Mouse (Mus musculus) heart, adult 2 months (tissue): ENCODE results near the gene Synpo2. TPM values are rescaled to one million over a fixed set of nuclear protein-coding genes. Genes with fewer than 3 reads are reported as not detected.
A peak's percentile ranks its signal among the peaks of the same experiment; 100 is the strongest.

Experiments used
- DNase-seq, 2 experiments: peaks; one replicate each; pipeline ENCODE4 v3.0.0; 2021
- H3K27ac ChIP-seq: fragments of 200-600 bp; 2 replicates; pipeline ENCODE4 v1.8.1; 2022
- H3K27me3 ChIP-seq: fragments of 200-500 bp; 2 replicates; pipeline ENCODE4 v1.6.1; 2012; ENCODE audit warnings: mild to moderate bottlenecking, low read length, inconsistent platforms, mixed read lengths; ENCODE audit not compliant: control insufficient read depth, insufficient read depth
- H3K36me3 ChIP-seq: fragments of 200-500 bp; 2 replicates; pipeline ENCODE4 v1.6.1; 2012; ENCODE audit warnings: low read length, inconsistent platforms; ENCODE audit not compliant: control insufficient read depth, insufficient read depth
- H3K4me1 ChIP-seq: fragments of 200-500 bp; 2 replicates; pipeline ENCODE4 v1.6.1; 2011; ENCODE audit warnings: low read length; ENCODE audit not compliant: control insufficient read depth, insufficient read depth
- H3K4me3 ChIP-seq: fragments of 200-600 bp; 2 replicates; pipeline ENCODE4 v1.8.1; 2022
- H3K79me2 ChIP-seq: fragments of 200-500 bp; replicated peaks from 2 replicates; pipeline ENCODE4 v1.6.1; 2012; ENCODE audit warnings: mild to moderate bottlenecking, inconsistent platforms, low read length, moderate library complexity, mixed read lengths; ENCODE audit not compliant: control insufficient read depth, insufficient read depth
- H3K9ac ChIP-seq: fragments of 200-500 bp; 2 replicates; pipeline ENCODE4 v1.6.1; 2012; ENCODE audit warnings: low read depth, mild to moderate bottlenecking, control low read depth, inconsistent platforms, low read length, mixed read lengths
- CTCF ChIP-seq: fragments of 200-600 bp; IDR thresholded peaks from 2 replicates; pipeline ENCODE4 v1.8.1; 2022; ENCODE audit warnings: antibody characterized with exemption, mild to moderate bottlenecking, moderate library complexity
- EP300 ChIP-seq: fragments of 200-500 bp; IDR thresholded peaks from 2 replicates; pipeline ENCODE4 v1.6.1; 2011; ENCODE audit warnings: low read depth, low read length, control low read depth; ENCODE audit not compliant: insufficient read depth
- POLR2A ChIP-seq: fragments of 200-500 bp; IDR thresholded peaks from 2 replicates; pipeline ENCODE4 v1.6.1; 2011; ENCODE audit warnings: mild to moderate bottlenecking, low read depth, low read length, control low read depth; ENCODE audit not compliant: insufficient read depth
- WGBS: fragments of 180-500 bp; shearing (Covaris S2); methylation state at CpG from one replicate; pipeline ENCODE4 v1.1.7; 2018; 5-methylcytosine and 5-hydroxymethylcytosine counted together
- intact Hi-C: fragments of 180-260 bp; cut with DNase I; formaldehyde crosslinking; loops from one replicate; pipeline ENCODE4 v1.15.1; 2025
- polyA plus RNA-seq: library from polyadenylated mRNA; depleted of rRNA; stranded (reverse); fragments of >200 nt; gene quantifications from 2 replicates; pipeline ENCODE4 v1.2.3, GENCODE M21; 2012
- total RNA-seq, 2 experiments: library from RNA; stranded (reverse); gene quantifications; 2 replicates each; pipeline ENCODE4 v1.2.3; 2021

The Synpo2 gene
- total and polyA plus RNA-seq, 3 experiments = 19.3 to 97.5 (median 85.8) TPM

DNA sequence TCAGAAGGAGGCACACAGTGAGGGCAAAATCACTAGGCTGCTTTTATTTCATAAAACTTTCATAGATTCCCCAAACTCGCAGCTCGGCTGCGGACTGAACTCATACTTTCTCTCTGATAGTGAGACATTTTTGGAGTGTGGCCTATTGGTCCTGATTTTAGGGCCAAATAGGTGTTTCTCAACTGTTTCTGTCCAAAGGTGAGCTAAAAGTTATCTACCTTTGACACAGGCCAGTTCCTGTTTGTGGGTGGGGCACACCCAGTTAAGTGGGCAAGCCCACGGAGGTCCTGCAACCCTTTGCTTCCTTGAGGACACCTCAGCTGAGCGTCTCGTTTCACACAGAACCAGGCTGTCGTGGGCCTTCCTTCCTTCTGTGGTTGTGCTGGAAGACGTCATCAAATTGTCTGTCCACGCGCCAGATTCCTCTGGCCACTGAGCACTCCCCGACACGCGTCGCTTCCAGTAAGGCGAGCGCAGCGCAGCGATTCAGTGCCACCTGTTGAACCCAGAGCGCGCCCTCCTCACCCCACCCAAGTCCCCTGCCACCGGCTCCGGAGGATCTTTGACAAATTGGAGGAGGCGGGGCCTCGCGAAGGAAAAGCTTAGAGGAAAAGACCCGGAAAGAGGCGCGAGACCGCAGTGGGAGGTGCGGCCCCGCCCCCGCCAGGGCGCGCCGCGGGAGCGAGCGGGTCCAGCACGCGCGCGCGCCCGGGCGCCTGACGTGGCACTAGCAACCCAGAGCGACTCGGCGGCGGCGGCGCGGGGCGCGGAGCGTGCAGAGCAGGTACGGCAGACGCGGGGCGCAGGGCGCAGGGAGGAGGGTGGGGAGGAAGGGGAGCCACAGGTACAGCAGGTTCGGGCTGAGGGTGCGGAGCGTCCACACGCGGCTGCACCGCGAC is 31.1 kb upstream of the Synpo2 start, which contains the start of gene Sec24d:
Sec24d (plus strand) TSS at position 703 of the 899 bp plus-strand sequence.
- 2% methylated on average over 68 of the region's 68 CpGs for WGBS
- DNase-seq = peak; percentile 93 to 94
- H3K79me2 ChIP-seq = peaks cover 4% of the 10 kb centered on the region
- H3K4me1 ChIP-seq = peaks cover 5% of the 10 kb centered on the region
- TF ChIP-seq CTCF (no peak), EP300 (0 out of 2 replicates have a peak, but pooled peaks have one; percentile 39), POLR2A (peak; percentile 39)
- peaks cover 10% of the 10 kb centered on the region for H3K36me3 ChIP-seq
- H3K4me3 ChIP-seq = peak within 1 kb of the TSS; percentile 88
- H3K9ac ChIP-seq = peak within 1 kb of the TSS; percentile 89
- intact Hi-C loops = loop anchor here (2.0 kb wide), 2 partner anchors 30 to 56 kb away; partner anchors contain the start of gene Synpo2
- H3K27me3 ChIP-seq = no peaks in the 10 kb centered on the region
- H3K27ac ChIP-seq = peak within 1 kb of the TSS; percentile 94

DNA sequence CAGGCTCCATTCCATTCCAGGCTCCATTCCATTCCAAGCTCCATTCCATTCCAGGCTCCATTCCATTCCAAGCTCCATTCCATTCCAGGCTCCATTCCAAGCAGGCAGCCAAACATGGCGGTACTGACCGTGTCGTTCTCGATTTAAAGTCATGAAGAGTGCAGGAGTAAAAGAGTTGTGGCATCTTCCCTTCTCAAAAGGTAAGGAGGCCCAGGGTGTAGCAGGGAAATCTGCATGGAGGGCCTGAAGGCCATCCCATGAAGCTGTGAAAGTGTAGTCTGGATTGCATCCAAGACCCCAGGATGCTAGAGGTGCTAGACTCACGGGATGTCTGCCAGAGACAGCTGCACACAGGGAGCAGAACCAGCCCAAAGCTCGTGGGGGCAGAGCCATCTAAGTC is 28.8 kb upstream of the Synpo2 start:
- H3K4me3 ChIP-seq = peak overlapping the region; percentile 40
- H3K27ac ChIP-seq = peak overlapping the region; percentile 58
- peaks cover 3% of the 10 kb centered on the region for H3K4me1 ChIP-seq
- intact Hi-C loops = no loop called here
- H3K9ac ChIP-seq = peak overlapping the region; percentile 40; the same call in 1 of the 2 replicates
- WGBS = 21% methylated on average over 6 of the region's 6 CpGs
- no peaks in the 10 kb centered on the region; the same call in 1 of the 2 replicates for H3K79me2 ChIP-seq
- H3K27me3 ChIP-seq = no peaks in the 10 kb centered on the region
- peaks cover 6% of the 10 kb centered on the region; the same call in 1 of the 2 replicates for H3K36me3 ChIP-seq
- DNase-seq = peak; percentile 33 to 43
- peak; percentile 65 for TF ChIP-seq POLR2A
- TF ChIP-seq EP300 = 0 out of 2 replicates have a peak, but pooled peaks have one; percentile 38
- no peak for TF ChIP-seq CTCF

DNA sequence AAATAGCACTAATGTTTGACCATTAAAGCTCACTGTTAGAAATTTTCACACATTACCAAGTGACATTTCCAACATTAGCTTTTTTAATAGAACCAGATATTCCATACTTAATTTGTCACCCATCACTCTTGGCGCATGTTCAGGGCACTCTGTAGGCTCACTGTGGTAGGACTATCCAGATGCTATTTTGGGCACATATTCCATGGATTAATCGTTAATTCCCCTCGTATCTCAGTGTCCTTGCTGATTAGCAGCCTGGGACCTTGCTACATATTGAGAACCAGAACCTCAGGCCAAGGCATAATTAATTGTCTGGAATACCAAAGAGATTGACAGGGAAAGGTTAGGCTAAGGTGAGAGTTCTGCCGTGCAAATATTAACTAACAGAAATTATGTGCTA is 22.8 kb upstream of the Synpo2 start:
- H3K79me2 ChIP-seq = no peaks in the 10 kb centered on the region
- no peaks in the 10 kb centered on the region for H3K4me1 ChIP-seq
- TF ChIP-seq CTCF (no peak), POLR2A (no peak), EP300 (no peak)
- H3K27me3 ChIP-seq = no peaks in the 10 kb centered on the region
- intact Hi-C loops = loop anchor here (2.0 kb wide), 1 partner anchor 64 kb away; no protein-coding TSS in a partner anchor
- no peak overlapping the region for H3K4me3 ChIP-seq
- no peaks in the 10 kb centered on the region for H3K36me3 ChIP-seq
- whole genome bisulfite sequencing = 52% methylated on average over 4 of the region's 4 CpGs
- peak overlapping the region; percentile 72 for H3K27ac ChIP-seq
- DNase-seq = no peak
- H3K9ac ChIP-seq = no peak overlapping the region

DNA sequence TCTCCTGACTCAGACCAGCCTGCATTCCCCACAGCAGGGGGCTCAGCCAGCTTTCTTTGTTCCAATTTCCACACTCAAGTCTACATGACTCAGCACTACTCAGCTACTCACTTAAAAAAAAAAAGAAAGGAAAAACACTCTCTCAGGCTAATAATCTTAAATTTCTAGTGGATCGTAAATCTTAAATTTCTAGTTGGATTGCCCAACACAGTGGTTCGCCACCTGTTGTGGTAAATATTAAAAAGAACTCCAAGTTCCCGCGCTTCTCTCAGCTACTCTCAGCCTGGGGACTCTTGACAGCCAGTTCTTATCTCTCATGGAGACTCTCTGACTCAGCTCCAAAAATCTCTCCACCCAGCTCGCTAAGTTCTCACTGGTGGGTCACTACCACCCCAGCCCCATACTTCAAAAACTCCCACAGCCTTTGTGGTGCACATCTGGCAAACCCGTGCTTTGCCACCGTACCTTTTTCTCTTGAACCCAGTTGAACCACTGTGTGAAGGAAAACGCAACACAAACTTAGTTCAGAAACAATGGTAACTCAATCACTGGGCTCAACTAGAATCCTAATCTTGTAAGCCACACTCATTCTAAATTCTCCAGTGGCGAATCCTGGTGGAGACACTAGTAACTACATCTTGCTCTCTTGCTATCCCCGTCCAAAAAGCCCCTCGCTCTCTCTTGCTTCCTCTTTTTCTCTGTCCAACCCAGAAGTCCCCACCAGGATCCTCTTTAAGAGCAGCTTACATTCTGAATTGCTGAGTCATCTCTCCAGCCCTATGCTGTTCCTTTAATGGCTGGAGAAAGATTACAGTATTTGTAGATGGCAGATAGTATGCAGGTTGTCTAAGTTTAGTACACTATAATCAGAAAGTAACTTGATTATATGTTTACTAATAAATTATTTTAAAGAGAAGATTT is 20.5 kb upstream of the Synpo2 start:
- Histone ChIP-seq H3K27ac (peak overlapping the region; percentile 48), H3K4me1 (no peaks in the 10 kb centered on the region), H3K36me3 (no peaks in the 10 kb centered on the region), H3K27me3 (no peaks in the 10 kb centered on the region), H3K79me2 (no peaks in the 10 kb centered on the region), H3K9ac (no peak overlapping the region), H3K4me3 (no peak overlapping the region)
- DNase-seq = no peak
- intact Hi-C loops = no loop called here
- TF ChIP-seq CTCF (peak; percentile 37), EP300 (no peak), POLR2A (no peak)
- 54% methylated on average over 11 of the region's 11 CpGs for WGBS

DNA sequence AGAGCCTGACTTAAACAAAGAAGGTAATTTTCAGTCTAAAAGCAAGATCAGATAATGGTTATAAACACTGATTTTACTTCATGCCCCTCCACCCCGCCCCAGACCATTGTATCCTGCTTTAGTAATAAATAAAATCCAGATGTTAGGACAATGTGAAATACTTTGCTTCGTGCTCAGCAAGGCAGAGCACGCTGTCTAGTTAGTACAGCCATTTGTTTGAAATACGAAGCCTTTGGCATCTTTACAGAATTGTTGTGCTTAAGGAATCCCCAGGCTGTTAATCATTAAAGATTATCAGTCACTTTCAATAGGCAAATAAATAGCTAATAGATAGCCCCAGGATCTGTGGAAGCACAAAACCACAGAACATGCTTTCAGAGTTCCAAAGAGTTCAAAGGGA is 9.7 kb upstream of the Synpo2 start:
- no peaks in the 10 kb centered on the region for H3K27me3 ChIP-seq
- intact Hi-C loops = no loop called here

More for the DNA sequence above, 9.7 kb upstream of the Synpo2 start:
- no peak overlapping the region for H3K4me3 ChIP-seq
- WGBS = 60% methylated on average over 4 of the region's 4 CpGs
- no peaks in the 10 kb centered on the region for H3K79me2 ChIP-seq
- no peak overlapping the region for H3K9ac ChIP-seq
- H3K27ac ChIP-seq = no peak overlapping the region
- peaks cover 2% of the 10 kb centered on the region; the same call in 1 of the 2 replicates for H3K4me1 ChIP-seq
- TF ChIP-seq EP300 = no peak
- no peak for TF ChIP-seq CTCF
- TF ChIP-seq POLR2A = no peak
- no peak for DNase-seq
- no peaks in the 10 kb centered on the region for H3K36me3 ChIP-seq
